Mouse (Mus musculus) neural tube, embryonic 14.5 days (tissue): ENCODE measurements around the gene Aco1. TPM values are rescaled to one million over a fixed set of nuclear protein-coding genes. Genes with fewer than 3 reads are reported as not detected.
A peak's percentile ranks its signal among the peaks of the same experiment; 100 is the strongest.

Source experiments
- ATAC-seq: fragments of 200-750 bp; cut with Nextera tagmentation; 2 replicates; pipeline ENCODE4 v1.8.0; 2017; ENCODE audit warnings: low read depth, mild to moderate bottlenecking, moderate TSS enrichment, moderate library complexity
- H3K27ac ChIP-seq: fragments of 300-500 bp; sonication (generic); 2 replicates; pipeline ENCODE4 v1.5.1; 2014; ENCODE audit warnings: low read depth, mild to moderate bottlenecking, control low read depth, low read length, moderate library complexity, mixed read lengths
- H3K27me3 ChIP-seq: fragments of 300-500 bp; sonication (generic); 2 replicates; pipeline ENCODE4 v1.6.1; 2014; ENCODE audit warnings: low read length; ENCODE audit not compliant: control insufficient read depth, insufficient read depth
- H3K36me3 ChIP-seq: fragments of 300-500 bp; sonication (generic); 2 replicates; pipeline ENCODE4 v1.6.1; 2014; ENCODE audit warnings: low read length, mixed read lengths; ENCODE audit not compliant: control insufficient read depth, insufficient read depth
- H3K4me1 ChIP-seq: fragments of 300-500 bp; sonication (generic); 2 replicates; pipeline ENCODE4 v1.6.1; 2014; ENCODE audit warnings: low read length; ENCODE audit not compliant: control insufficient read depth, insufficient read depth
- H3K4me2 ChIP-seq: fragments of 300-500 bp; sonication (generic); 2 replicates; pipeline ENCODE4 v1.6.1; 2014; ENCODE audit warnings: mild to moderate bottlenecking, low read depth, low read length, control low read depth
- H3K4me3 ChIP-seq: fragments of 300-500 bp; sonication (generic); 2 replicates; pipeline ENCODE4 v1.5.1; 2014; ENCODE audit warnings: low read depth, low read length, control low read depth, mixed read lengths
- H3K9ac ChIP-seq: fragments of 300-500 bp; sonication (generic); replicated peaks from 2 replicates; pipeline ENCODE4 v1.6.1; 2014; ENCODE audit warnings: low read depth, mild to moderate bottlenecking, control low read depth, low read length, mixed read lengths
- H3K9me3 ChIP-seq: fragments of 300-500 bp; sonication (generic); 2 replicates; pipeline ENCODE4 v1.6.1; 2016; ENCODE audit warnings: low read length; ENCODE audit not compliant: control insufficient read depth
- WGBS: fragments of 180-500 bp; shearing (Covaris S2); extraction: QIAGEN DNeasy Blood & Tissue Kit; methylation state at CpG from one replicate; pipeline ENCODE4 v1.1.7; 2014; 5-methylcytosine and 5-hydroxymethylcytosine counted together
- polyA plus RNA-seq: library from polyadenylated mRNA; unstranded; fragments of >200 nt; fragmentation: Nextera tagmentation; extraction: Ambion mirVana; gene quantifications from 2 replicates; pipeline ENCODE4 v1.2.1, GENCODE M21; 2014

Aco1 gene
- polyA plus RNA-seq, 1 experiment from 2014 or later = 41.8 TPM

DNA sequence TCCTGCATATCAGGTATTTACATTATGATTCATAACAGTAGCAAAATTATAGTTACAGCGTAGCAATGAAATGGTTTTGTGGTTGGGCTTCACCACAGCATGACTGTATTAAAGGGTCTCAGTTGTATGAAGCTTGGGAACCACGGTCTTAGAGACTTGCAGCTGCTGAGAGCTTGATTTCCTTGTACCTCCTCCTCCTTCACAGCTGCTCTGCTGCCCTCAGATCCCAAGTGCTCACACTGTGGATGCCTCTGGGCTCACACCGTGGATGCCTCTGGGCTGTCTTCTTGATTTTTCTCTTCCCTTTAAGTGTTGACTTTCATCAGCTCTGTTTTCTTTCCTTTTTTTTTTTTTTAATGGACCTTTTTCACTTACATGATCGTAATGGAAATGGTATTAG lies 28.6 kb downstream of the Aco1 start:
- H3K36me3 ChIP-seq = peaks cover 26% of the 10 kb centered on the region
- 89% methylated on average over 4 of the region's 4 CpGs for whole genome bisulfite sequencing

GRCm38 (mm10) chr4:40172336-40172735 lies 29.5 kb downstream of the Aco1 start:
- Histone ChIP-seq H3K4me1 (no peaks in the 10 kb centered on the region), H3K4me3 (no peak overlapping the region), H3K4me2 (no peak overlapping the region), H3K36me3 (peaks cover 18% of the 10 kb centered on the region), H3K9ac (no peak overlapping the region), H3K27me3 (no peaks in the 10 kb centered on the region), H3K27ac (no peak overlapping the region), H3K9me3 (no peaks in the 10 kb centered on the region)
- ATAC-seq = no peak
- 100% methylated on average over 2 of the region's 2 CpGs for WGBS

More for the DNA sequence above, 28.6 kb downstream of the Aco1 start:
- no peaks in the 10 kb centered on the region for H3K27me3 ChIP-seq
- no peak overlapping the region for H3K4me2 ChIP-seq
- no peak for ATAC-seq
- no peaks in the 10 kb centered on the region for H3K4me1 ChIP-seq
- no peak overlapping the region for H3K4me3 ChIP-seq
- no peaks in the 10 kb centered on the region for H3K9me3 ChIP-seq
- H3K27ac ChIP-seq = no peak overlapping the region
- H3K9ac ChIP-seq = no peak overlapping the region

- no peak overlapping the region for H3K4me3 ChIP-seq
- no peak overlapping the region for H3K4me2 ChIP-seq
- no peak overlapping the region for H3K27ac ChIP-seq
- peaks cover 18% of the 10 kb centered on the region for H3K36me3 ChIP-seq
- no peaks in the 10 kb centered on the region for H3K4me1 ChIP-seq
- H3K27me3 ChIP-seq = no peaks in the 10 kb centered on the region
- no peak for ATAC-seq
- 73% methylated on average over 4 of the region's 4 CpGs for WGBS
- no peak overlapping the region for H3K9ac ChIP-seq
- H3K9me3 ChIP-seq = no peaks in the 10 kb centered on the region
These were observed 31.4 kb downstream of the Aco1 start for GRCm38 (mm10) chr4:40174321-40174720.

DNA sequence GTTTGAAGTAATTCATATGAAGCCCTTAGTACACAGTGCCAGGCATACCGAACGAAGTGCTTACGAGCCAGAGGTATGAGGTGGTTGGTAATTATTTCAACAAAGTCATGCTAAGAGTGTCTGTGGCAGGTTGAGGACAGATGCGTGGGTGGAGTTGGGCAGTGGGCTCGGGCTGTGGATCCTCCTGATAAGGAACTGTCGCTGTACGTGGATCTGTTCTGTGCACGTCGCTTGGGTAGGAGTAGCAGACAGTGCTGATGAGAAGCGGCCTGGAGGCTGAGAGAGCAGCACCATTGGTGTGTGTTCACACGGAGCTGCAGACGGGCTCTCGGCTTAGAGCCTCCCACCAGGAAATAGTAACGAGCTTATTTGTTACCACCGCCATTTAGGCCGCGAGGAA lies 35.7 kb downstream of the Aco1 start:
- no peak overlapping the region for H3K27ac ChIP-seq
- no peak overlapping the region for H3K4me3 ChIP-seq
- no peaks in the 10 kb centered on the region for H3K4me1 ChIP-seq
- no peak for ATAC-seq
- peaks cover 35% of the 10 kb centered on the region for H3K36me3 ChIP-seq
- no peak overlapping the region for H3K9ac ChIP-seq
- no peak overlapping the region for H3K4me2 ChIP-seq
- WGBS = 95% methylated on average over 17 of the region's 17 CpGs
- H3K9me3 ChIP-seq = no peaks in the 10 kb centered on the region
- no peaks in the 10 kb centered on the region for H3K27me3 ChIP-seq

GRCm38 (mm10) chr4:40180046-40180445 lies 37.2 kb downstream of the Aco1 start:
- H3K36me3 ChIP-seq = peaks cover 45% of the 10 kb centered on the region
- no peak for ATAC-seq

GRCm38 (mm10) chr4:40181681-40182080 lies 38.8 kb downstream of the Aco1 start:
- Histone ChIP-seq H3K9ac (no peak overlapping the region), H3K9me3 (no peaks in the 10 kb centered on the region), H3K4me3 (no peak overlapping the region), H3K27me3 (no peaks in the 10 kb centered on the region), H3K36me3 (peaks cover 51% of the 10 kb centered on the region), H3K4me2 (no peak overlapping the region), H3K4me1 (no peaks in the 10 kb centered on the region), H3K27ac (no peak overlapping the region)
- 95% methylated on average over 8 of the region's 8 CpGs for WGBS
- ATAC-seq = no peak

More at GRCm38 (mm10) chr4:40180046-40180445, 37.2 kb downstream of the Aco1 start:
- Histone ChIP-seq H3K9ac (no peak overlapping the region), H3K9me3 (no peaks in the 10 kb centered on the region), H3K4me1 (no peaks in the 10 kb centered on the region), H3K4me2 (no peak overlapping the region), H3K27ac (no peak overlapping the region), H3K4me3 (no peak overlapping the region), H3K27me3 (no peaks in the 10 kb centered on the region)
- WGBS = 89% methylated on average over 6 of the region's 6 CpGs

DNA sequence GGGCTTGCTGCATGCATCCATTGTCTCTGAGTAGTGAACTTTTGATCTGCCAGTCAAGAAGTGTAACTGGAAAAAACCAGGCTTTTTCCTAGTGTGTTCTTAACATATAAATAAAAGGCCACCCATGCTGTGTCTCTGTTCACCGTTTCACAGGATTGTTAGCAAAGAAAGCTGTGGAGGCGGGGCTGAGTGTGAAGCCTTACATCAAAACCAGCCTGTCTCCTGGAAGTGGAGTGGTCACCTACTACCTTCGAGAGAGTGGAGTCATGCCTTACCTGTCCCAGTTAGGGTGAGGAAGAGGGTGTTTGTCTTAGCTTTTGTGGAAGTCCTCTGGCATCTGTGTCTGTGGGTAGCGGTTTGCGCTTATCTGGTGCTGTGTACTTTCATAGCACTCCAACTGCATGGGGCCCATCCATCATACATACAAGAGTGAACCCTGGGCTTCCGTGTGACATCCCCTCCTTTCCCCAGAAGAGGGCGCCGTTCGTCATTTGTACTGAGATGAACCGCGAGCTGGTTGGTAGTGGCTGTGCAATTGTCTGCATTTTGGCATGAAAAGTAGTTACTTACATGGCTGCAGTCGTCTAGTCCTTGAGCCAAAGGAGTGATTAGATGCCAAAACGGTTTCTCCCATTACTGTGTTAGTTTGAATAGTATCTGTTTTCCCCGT lies 39.9 kb downstream of the Aco1 start:
- Histone ChIP-seq H3K9me3 (no peaks in the 10 kb centered on the region), H3K4me2 (no peak overlapping the region), H3K27ac (no peak overlapping the region), H3K36me3 (peaks cover 57% of the 10 kb centered on the region), H3K4me3 (no peak overlapping the region), H3K9ac (no peak overlapping the region), H3K4me1 (no peaks in the 10 kb centered on the region), H3K27me3 (no peaks in the 10 kb centered on the region)
- WGBS = 51% methylated on average over 14 of the region's 14 CpGs
- ATAC-seq = peak; percentile 66; the same call in 1 of the 2 replicates

GRCm38 (mm10) chr4:40183781-40184180 lies 40.9 kb downstream of the Aco1 start:
- ATAC-seq = no peak
- 93% methylated on average over 6 of the region's 6 CpGs for WGBS
- Histone ChIP-seq H3K9me3 (no peaks in the 10 kb centered on the region), H3K27me3 (no peaks in the 10 kb centered on the region), H3K4me3 (no peak overlapping the region), H3K4me1 (no peaks in the 10 kb centered on the region), H3K4me2 (no peak overlapping the region), H3K27ac (no peak overlapping the region), H3K36me3 (peaks cover 59% of the 10 kb centered on the region), H3K9ac (no peak overlapping the region)

- no peaks in the 10 kb centered on the region for H3K4me1 ChIP-seq
- no peak overlapping the region for H3K27ac ChIP-seq
- ATAC-seq = no peak
- no peak overlapping the region for H3K4me3 ChIP-seq
- H3K36me3 ChIP-seq = peaks cover 61% of the 10 kb centered on the region
- no peaks in the 10 kb centered on the region for H3K9me3 ChIP-seq
- no peak overlapping the region for H3K9ac ChIP-seq
- no peak overlapping the region for H3K4me2 ChIP-seq
- 92% methylated on average over 5 of the region's 5 CpGs for WGBS
- no peaks in the 10 kb centered on the region for H3K27me3 ChIP-seq
These were observed 41.6 kb downstream of the Aco1 start for GRCm38 (mm10) chr4:40184470-40184869.
